Mouse (Mus musculus) ES-Bruce4 (cell line): ENCODE measurements around the gene Umodl1.

Source experiments
- CTCF ChIP-seq: IDR thresholded peaks from one replicate; pipeline ENCODE4 v1.8.1; 2011; ENCODE audit warnings: low read depth, low read length
- EP300 ChIP-seq: IDR thresholded peaks from 2 replicates; pipeline ENCODE4 v1.6.1; 2011; ENCODE audit warnings: low read depth, low read length; ENCODE audit not compliant: insufficient read depth
- POLR2A ChIP-seq: IDR thresholded peaks from one replicate; pipeline ENCODE4 v1.8.1; 2011; ENCODE audit warnings: low read length; ENCODE audit not compliant: insufficient read depth

GRCm38 (mm10) chr17:31024782-31025125, 70.3 kb downstream of the Umodl1 start:
- TF ChIP-seq POLR2A (no peak), CTCF (no peak), EP300 (no peak)
